Mouse (Mus musculus) testis, adult 2 months (tissue): ENCODE results near the gene Krtap3-2. TPM values are rescaled to one million over a fixed set of nuclear protein-coding genes. Genes with fewer than 3 reads are reported as not detected.
"Not testable (repeated sequence)": the region's sequence is repeated elsewhere in the genome, so short reads cannot be mapped to it uniquely, and the experiment has no call there.

Experiments
- H3K27ac ChIP-seq: fragments of 200-500 bp; 2 replicates; pipeline ENCODE4 v1.5.1; 2012; ENCODE audit warnings: low read depth, low read length; ENCODE audit not compliant: control insufficient read depth, insufficient read depth
- H3K27me3 ChIP-seq: fragments of 200-500 bp; 2 replicates; pipeline ENCODE4 v1.6.1; 2012; ENCODE audit warnings: mild to moderate bottlenecking, low read length, moderate library complexity; ENCODE audit not compliant: control insufficient read depth, insufficient read depth
- H3K36me3 ChIP-seq: fragments of 200-500 bp; 2 replicates; pipeline ENCODE4 v1.6.1; 2012; ENCODE audit warnings: mild to moderate bottlenecking, low read length; ENCODE audit not compliant: control insufficient read depth, insufficient read depth
- H3K4me1 ChIP-seq: fragments of 200-500 bp; 2 replicates; pipeline ENCODE4 v1.6.1; 2012; ENCODE audit warnings: low read length; ENCODE audit not compliant: control insufficient read depth, insufficient read depth
- H3K4me3 ChIP-seq: fragments of 200-500 bp; 2 replicates; pipeline ENCODE4 v1.5.1; 2012; ENCODE audit warnings: low read depth, mild to moderate bottlenecking, low read length, moderate library complexity, mixed read lengths; ENCODE audit not compliant: control insufficient read depth
- CTCF ChIP-seq: fragments of 200-500 bp; IDR thresholded peaks from 2 replicates; pipeline ENCODE4 v1.5.1; 2012; ENCODE audit warnings: low read depth, mild to moderate bottlenecking, inconsistent platforms, low read length, moderate library complexity; ENCODE audit not compliant: control insufficient read depth, insufficient read depth, insufficient replicate concordance
- POLR2A ChIP-seq: fragments of 200-500 bp; IDR thresholded peaks from 2 replicates; pipeline ENCODE4 v1.6.1; 2012; ENCODE audit warnings: low read depth, mild to moderate bottlenecking, inconsistent platforms, low read length, moderate library complexity; ENCODE audit not compliant: control insufficient read depth
- polyA plus RNA-seq: library from polyadenylated mRNA; depleted of rRNA; stranded (reverse); fragments of >200 nt; gene quantifications from 2 replicates; pipeline ENCODE4 v1.2.3, GENCODE M21; 2012; rRNA removed

Gene Krtap3-2
- not detected in 2 replicates for polyA plus RNA-seq

- Histone ChIP-seq H3K27me3 (no peaks in the 10 kb centered on the region), H3K27ac (no peak within 1 kb of the TSS), H3K4me1 (no peaks in the 10 kb centered on the region), H3K36me3 (no peaks in the 10 kb centered on the region), H3K4me3 (no peak within 1 kb of the TSS)
- TF ChIP-seq POLR2A = no peak
- TF ChIP-seq CTCF = no peak
These were observed at the start of gene Krtap3-2 for GRCm38 (mm10) chr11:99556753-99557152. Gene Krtap3-2, minus strand, starts transcription at chr11:99556853.

- H3K27ac ChIP-seq, H3K4me3 ChIP-seq, H3K36me3 ChIP-seq, H3K4me1 ChIP-seq, H3K27me3 ChIP-seq: not testable (repeated sequence)
These were observed 46.6 kb upstream of the Krtap3-2 start, which contains the start of gene Gm11938 for GRCm38 (mm10) chr11:99603208-99603607. Gene Gm11938, minus strand, starts transcription at chr11:99603308.

GRCm38 (mm10) chr11:99597742-99598141, 41.1 kb upstream of the Krtap3-2 start, which contains the start of gene Krtap9-3:
Gene Krtap9-3, minus strand, starts transcription at chr11:99598105.
- H3K4me1 ChIP-seq, H3K27me3 ChIP-seq, H3K36me3 ChIP-seq, H3K27ac ChIP-seq: not testable (repeated sequence)
- H3K4me3 ChIP-seq = peak within 1 kb of the TSS; percentile 18

- Histone ChIP-seq H3K27ac (no peak within 1 kb of the TSS), H3K4me3 (no peak within 1 kb of the TSS)
- no peak for TF ChIP-seq POLR2A
- no peak for TF ChIP-seq CTCF
These were observed 34.3 kb upstream of the Krtap3-2 start, which contains the start of gene Krtap1-3 for GRCm38 (mm10) chr11:99590981-99591380. Gene Krtap1-3, minus strand, starts transcription at chr11:99591339.

GRCm38 (mm10) chr11:99585096-99585495, 28.4 kb upstream of the Krtap3-2 start:
- Histone ChIP-seq H3K36me3 (no peaks in the 10 kb centered on the region), H3K4me3 (no peak overlapping the region), H3K27ac (no peak overlapping the region), H3K4me1 (no peaks in the 10 kb centered on the region), H3K27me3 (no peaks in the 10 kb centered on the region)
- TF ChIP-seq CTCF = no peak
- TF ChIP-seq POLR2A = no peak

More at GRCm38 (mm10) chr11:99590981-99591380, 34.3 kb upstream of the Krtap3-2 start, which contains the start of gene Krtap1-3:
- H3K36me3 ChIP-seq = no peaks in the 10 kb centered on the region
- 0 out of 2 replicates have a peak, but pooled peaks cover 2% of the 10 kb centered on the region for H3K4me1 ChIP-seq
- H3K27me3 ChIP-seq = no peaks in the 10 kb centered on the region

- Histone ChIP-seq H3K4me1 (no peaks in the 10 kb centered on the region), H3K36me3 (no peaks in the 10 kb centered on the region), H3K27me3 (no peaks in the 10 kb centered on the region), H3K4me3 (no peak within 1 kb of the TSS), H3K27ac (no peak within 1 kb of the TSS)
- TF ChIP-seq CTCF (no peak), POLR2A (no peak)
These were observed 26.6 kb upstream of the Krtap3-2 start, which contains the start of gene Krtap1-4 for GRCm38 (mm10) chr11:99583245-99583704. Gene Krtap1-4, minus strand, starts transcription at chr11:99583654.

GRCm38 (mm10) chr11:99581564-99581963, 24.9 kb upstream of the Krtap3-2 start:
- H3K27ac ChIP-seq = no peak overlapping the region
- H3K4me3 ChIP-seq = no peak overlapping the region
- no peaks in the 10 kb centered on the region for H3K27me3 ChIP-seq
- H3K4me1 ChIP-seq = no peaks in the 10 kb centered on the region
- H3K36me3 ChIP-seq = no peaks in the 10 kb centered on the region
- TF ChIP-seq POLR2A (no peak), CTCF (no peak)

- Histone ChIP-seq H3K36me3 (no peaks in the 10 kb centered on the region), H3K27me3 (no peaks in the 10 kb centered on the region), H3K27ac (no peak overlapping the region), H3K4me3 (no peak overlapping the region), H3K4me1 (no peaks in the 10 kb centered on the region)
- TF ChIP-seq CTCF (no peak), POLR2A (no peak)
These were observed 24.4 kb upstream of the Krtap3-2 start for GRCm38 (mm10) chr11:99581051-99581450.
